Mouse (Mus musculus): Measurements from ENCODE around the gene Mccc1. TPM values are rescaled to one million over a fixed set of nuclear protein-coding genes. Genes with fewer than 3 reads are reported as not detected.

Mccc1 gene
- polyA plus RNA-seq, 1 experiment from 2014 or later: 34.0 TPM

GRCm38 (mm10) chr3:35994552-35995531 is 5.6 kb downstream of the Mccc1 start:
- ATAC-seq: no peak
- H3K4me1 ChIP-seq (replicated peaks): peaks cover 13% of the 10 kb centered on the region
- H3K27ac ChIP-seq: no peak overlapping the region
- no peak overlapping the region for H3K4me3 ChIP-seq (replicated peaks)
- H3K27me3 ChIP-seq: no peaks in the 10 kb centered on the region
- WGBS: 62% methylated on average over 11 of the region's 11 CpGs
- peaks cover 26% of the 10 kb centered on the region for H3K36me3 ChIP-seq
- no peak overlapping the region for H3K4me2 ChIP-seq (replicated peaks)
- no peak overlapping the region for H3K9ac ChIP-seq (replicated peaks)
- no peaks in the 10 kb centered on the region for H3K9me3 ChIP-seq

GRCm38 (mm10) chr3:35990715-35991114 is 9.8 kb downstream of the Mccc1 start:
- WGBS: 94% methylated on average over 7 of the region's 7 CpGs
- Histone ChIP-seq H3K36me3 (peaks cover 62% of the 10 kb centered on the region), H3K4me2 (replicated peaks) (no peak overlapping the region), H3K4me3 (replicated peaks) (no peak overlapping the region), H3K4me1 (replicated peaks) (no peaks in the 10 kb centered on the region), H3K27ac (no peak overlapping the region), H3K9me3 (no peaks in the 10 kb centered on the region), H3K9ac (replicated peaks) (no peak overlapping the region), H3K27me3 (no peaks in the 10 kb centered on the region)
- no peak for ATAC-seq

GRCm38 (mm10) chr3:35988031-35988430 is 12.4 kb downstream of the Mccc1 start:
- H3K27me3 ChIP-seq: no peaks in the 10 kb centered on the region
- WGBS: 96% methylated on average over 6 of the region's 6 CpGs
- H3K4me3 ChIP-seq (replicated peaks): no peak overlapping the region
- H3K9me3 ChIP-seq: no peaks in the 10 kb centered on the region
- no peaks in the 10 kb centered on the region for H3K4me1 ChIP-seq (replicated peaks)
- no peak for ATAC-seq
- H3K4me2 ChIP-seq (replicated peaks): no peak overlapping the region
- H3K27ac ChIP-seq: no peak overlapping the region
- no peak overlapping the region for H3K9ac ChIP-seq (replicated peaks)
- H3K36me3 ChIP-seq: peaks cover 67% of the 10 kb centered on the region

- Histone ChIP-seq H3K9me3 (no peaks in the 10 kb centered on the region), H3K4me2 (replicated peaks) (no peak overlapping the region), H3K4me3 (replicated peaks) (no peak overlapping the region), H3K4me1 (replicated peaks) (no peaks in the 10 kb centered on the region), H3K36me3 (peaks cover 75% of the 10 kb centered on the region), H3K27me3 (no peaks in the 10 kb centered on the region), H3K9ac (replicated peaks) (no peak overlapping the region), H3K27ac (no peak overlapping the region)
- WGBS: 94% methylated on average over 6 of the region's 6 CpGs
- no peak for ATAC-seq
Measured at GRCm38 (mm10) chr3:35986266-35986665, 14.2 kb downstream of the Mccc1 start.

- H3K27ac ChIP-seq: no peak overlapping the region
- H3K36me3 ChIP-seq: peaks cover 81% of the 10 kb centered on the region
- no peaks in the 10 kb centered on the region for H3K27me3 ChIP-seq
- H3K9ac ChIP-seq (replicated peaks): no peak overlapping the region
- ATAC-seq: no peak
- H3K9me3 ChIP-seq: no peaks in the 10 kb centered on the region
- no peak overlapping the region for H3K4me2 ChIP-seq (replicated peaks)
- no peaks in the 10 kb centered on the region for H3K4me1 ChIP-seq (replicated peaks)
- H3K4me3 ChIP-seq (replicated peaks): no peak overlapping the region
- 74% methylated on average over 7 of the region's 7 CpGs for WGBS
Measured at GRCm38 (mm10) chr3:35973551-35973950, 26.9 kb downstream of the Mccc1 start.

- Histone ChIP-seq H3K9ac (replicated peaks) (no peak overlapping the region), H3K36me3 (peaks cover 78% of the 10 kb centered on the region), H3K27ac (no peak overlapping the region), H3K4me2 (replicated peaks) (no peak overlapping the region), H3K9me3 (no peaks in the 10 kb centered on the region), H3K4me3 (replicated peaks) (no peak overlapping the region), H3K27me3 (no peaks in the 10 kb centered on the region), H3K4me1 (replicated peaks) (no peaks in the 10 kb centered on the region)
- 84% methylated on average over 4 of the region's 4 CpGs for WGBS
- no peak for ATAC-seq
Measured at GRCm38 (mm10) chr3:35972985-35973384, 27.5 kb downstream of the Mccc1 start.

- peaks cover 71% of the 10 kb centered on the region for H3K36me3 ChIP-seq
- 92% methylated on average over 12 of the region's 12 CpGs for WGBS
- no peaks in the 10 kb centered on the region for H3K9me3 ChIP-seq
- no peak for ATAC-seq
- H3K27ac ChIP-seq: no peak overlapping the region
- H3K4me1 ChIP-seq (replicated peaks): no peaks in the 10 kb centered on the region
- no peak overlapping the region for H3K4me2 ChIP-seq (replicated peaks)
- H3K4me3 ChIP-seq (replicated peaks): no peak overlapping the region
- no peak overlapping the region for H3K9ac ChIP-seq (replicated peaks)
- no peaks in the 10 kb centered on the region for H3K27me3 ChIP-seq
Measured at GRCm38 (mm10) chr3:35971149-35971548, 29.3 kb downstream of the Mccc1 start.

GRCm38 (mm10) chr3:35970441-35970840 is 30.0 kb downstream of the Mccc1 start:
- WGBS: 91% methylated on average over 4 of the region's 4 CpGs
- H3K36me3 ChIP-seq: peaks cover 63% of the 10 kb centered on the region

GRCm38 (mm10) chr3:35967366-35967921 is 33.0 kb downstream of the Mccc1 start:
- H3K36me3 ChIP-seq: peaks cover 60% of the 10 kb centered on the region
- no peak overlapping the region for H3K27ac ChIP-seq
- WGBS: 96% methylated on average over 8 of the region's 8 CpGs

More at GRCm38 (mm10) chr3:35970441-35970840, 30.0 kb downstream of the Mccc1 start:
- H3K4me3 ChIP-seq (replicated peaks): no peak overlapping the region
- no peak overlapping the region for H3K27ac ChIP-seq
- H3K4me1 ChIP-seq (replicated peaks): no peaks in the 10 kb centered on the region
- no peak for ATAC-seq
- H3K9me3 ChIP-seq: no peaks in the 10 kb centered on the region
- no peak overlapping the region for H3K9ac ChIP-seq (replicated peaks)
- H3K4me2 ChIP-seq (replicated peaks): no peak overlapping the region
- H3K27me3 ChIP-seq: no peaks in the 10 kb centered on the region

GRCm38 (mm10) chr3:35966493-35966892 is 34.0 kb downstream of the Mccc1 start:
- Histone ChIP-seq H3K4me3 (replicated peaks) (no peak overlapping the region), H3K4me2 (replicated peaks) (no peak overlapping the region), H3K36me3 (peaks cover 58% of the 10 kb centered on the region), H3K9me3 (no peaks in the 10 kb centered on the region), H3K4me1 (replicated peaks) (no peaks in the 10 kb centered on the region), H3K27ac (no peak overlapping the region), H3K9ac (replicated peaks) (no peak overlapping the region), H3K27me3 (no peaks in the 10 kb centered on the region)
- WGBS: 86% methylated on average over 2 of the region's 2 CpGs
- no peak for ATAC-seq

More at GRCm38 (mm10) chr3:35967366-35967921, 33.0 kb downstream of the Mccc1 start:
- Histone ChIP-seq H3K4me3 (replicated peaks) (no peak overlapping the region), H3K4me1 (replicated peaks) (no peaks in the 10 kb centered on the region), H3K4me2 (replicated peaks) (no peak overlapping the region), H3K9ac (replicated peaks) (no peak overlapping the region), H3K27me3 (no peaks in the 10 kb centered on the region), H3K9me3 (no peaks in the 10 kb centered on the region)
- no peak for ATAC-seq

- peaks cover 63% of the 10 kb centered on the region for H3K36me3 ChIP-seq
- no peaks in the 10 kb centered on the region for H3K9me3 ChIP-seq
- H3K4me1 ChIP-seq (replicated peaks): no peaks in the 10 kb centered on the region
- H3K9ac ChIP-seq (replicated peaks): no peak overlapping the region
- H3K27me3 ChIP-seq: no peaks in the 10 kb centered on the region
- H3K4me2 ChIP-seq (replicated peaks): no peak overlapping the region
- H3K27ac ChIP-seq: no peak overlapping the region
- no peak overlapping the region for H3K4me3 ChIP-seq (replicated peaks)
- ATAC-seq: no peak
- 95% methylated on average over 4 of the region's 4 CpGs for WGBS
Measured at GRCm38 (mm10) chr3:35964928-35965327, 35.5 kb downstream of the Mccc1 start.

- no peak overlapping the region for H3K4me2 ChIP-seq (replicated peaks)
- no peak overlapping the region for H3K27ac ChIP-seq
- H3K36me3 ChIP-seq: peaks cover 60% of the 10 kb centered on the region
- H3K27me3 ChIP-seq: no peaks in the 10 kb centered on the region
- 92% methylated on average over 5 of the region's 5 CpGs for WGBS
- ATAC-seq: no peak
- H3K4me1 ChIP-seq (replicated peaks): no peaks in the 10 kb centered on the region
- H3K4me3 ChIP-seq (replicated peaks): no peak overlapping the region
- H3K9ac ChIP-seq (replicated peaks): no peak overlapping the region
- H3K9me3 ChIP-seq: no peaks in the 10 kb centered on the region
Measured at GRCm38 (mm10) chr3:35963921-35964320, 36.6 kb downstream of the Mccc1 start.
